Mouse (Mus musculus) megakaryocyte, embryonic 14.5 days (primary cell): ENCODE measurements around the gene Cobll1.

Experiments used
- FLI1 ChIP-seq: IDR thresholded peaks from 2 replicates; pipeline ENCODE4 v1.6.1; 2012; ENCODE audit warnings: low read length, inconsistent platforms, mixed read lengths
- GATA1 ChIP-seq: IDR thresholded peaks from 3 replicates; pipeline ENCODE4 v1.6.1; 2012; ENCODE audit warnings: mixed read lengths, low read length, inconsistent platforms, borderline replicate concordance

DNA sequence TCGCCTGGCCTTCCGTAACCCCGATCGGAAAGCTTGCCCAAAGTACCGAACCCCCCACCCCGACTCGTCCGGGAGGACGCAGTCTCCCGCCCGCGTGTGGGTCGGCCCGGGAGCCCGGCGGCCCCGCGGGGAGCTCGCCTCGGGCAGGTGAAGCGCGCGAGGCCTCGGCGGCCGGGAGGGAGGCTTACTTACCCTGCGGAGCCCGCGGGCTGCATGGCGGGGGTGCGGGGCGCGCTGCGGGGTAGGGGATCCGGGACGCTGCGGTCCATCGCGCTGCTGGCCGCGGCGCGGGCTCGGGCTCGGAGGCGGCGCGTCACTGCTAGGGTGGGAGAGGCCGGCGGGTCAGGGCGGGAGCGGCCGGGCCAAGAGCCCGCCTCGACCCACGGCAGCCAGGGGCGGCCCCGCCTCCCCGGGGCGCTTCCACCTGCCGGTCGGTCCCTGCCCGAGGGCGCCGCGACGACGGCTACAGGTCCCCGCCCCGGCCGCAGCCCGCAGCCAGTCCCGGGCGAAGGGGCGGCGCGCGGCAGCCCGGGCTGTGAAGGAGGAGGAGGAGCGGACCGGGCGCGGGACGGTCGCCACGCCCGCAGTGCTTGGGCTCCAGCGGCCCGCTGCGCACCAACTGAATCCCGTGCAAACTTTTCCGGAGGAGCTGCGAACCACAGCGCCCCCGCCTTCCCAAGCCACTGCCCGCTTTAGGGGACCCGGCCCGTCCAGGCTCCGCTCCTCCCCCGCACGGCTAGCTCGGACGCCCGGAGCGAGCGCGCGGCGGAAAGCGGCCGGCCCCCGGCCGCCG is 836 bp downstream of the Cobll1 start:
- no peak for TF ChIP-seq GATA1
- no peak for TF ChIP-seq FLI1
